Mouse (Mus musculus): ENCODE measurements around the gene Ica1. TPM values are rescaled to one million over a fixed set of nuclear protein-coding genes. Genes with fewer than 3 reads are reported as not detected.
A peak's percentile ranks its signal among the peaks of the same experiment; 100 is the strongest.

The Ica1 gene
- polyA plus RNA-seq, 1 experiment from 2014 or later = 31.8 TPM

- WGBS = 54% methylated on average over 10 of the region's 10 CpGs
- Histone ChIP-seq H3K9me3 (ENCODE audit: low read length) (no peaks in the 10 kb centered on the region), H3K36me3 (ENCODE audit: insufficient read depth, low read length) (no peaks in the 10 kb centered on the region), H3K9ac (replicated peaks; ENCODE audit: low read length) (no peak overlapping the region), H3K4me1 (ENCODE audit: insufficient read depth, low read length) (peaks cover 7% of the 10 kb centered on the region; the same call in 1 of the 2 replicates), H3K27ac (ENCODE audit: low read length) (peak overlapping the region; percentile 39; the same call in 1 of the 2 replicates), H3K4me2 (replicated peaks; ENCODE audit: low read depth, low read length) (no peak overlapping the region), H3K27me3 (ENCODE audit: insufficient read depth, low read length) (no peaks in the 10 kb centered on the region), H3K4me3 (ENCODE audit: low read length) (no peak overlapping the region)
- ATAC-seq (ENCODE audit: low FRiP score, low TSS enrichment) = peak; percentile 63; the same call in 1 of the 2 replicates
Measured at GRCm38 (mm10) chr6:8770341-8770740, 7.9 kb downstream of the Ica1 start.

GRCm38 (mm10) chr6:8769803-8770202, 8.5 kb downstream of the Ica1 start:
- no peak overlapping the region for H3K4me2 ChIP-seq (replicated peaks; ENCODE audit: low read depth, low read length)
- peak overlapping the region; percentile 39; the same call in 1 of the 2 replicates for H3K27ac ChIP-seq (ENCODE audit: low read length)

DNA sequence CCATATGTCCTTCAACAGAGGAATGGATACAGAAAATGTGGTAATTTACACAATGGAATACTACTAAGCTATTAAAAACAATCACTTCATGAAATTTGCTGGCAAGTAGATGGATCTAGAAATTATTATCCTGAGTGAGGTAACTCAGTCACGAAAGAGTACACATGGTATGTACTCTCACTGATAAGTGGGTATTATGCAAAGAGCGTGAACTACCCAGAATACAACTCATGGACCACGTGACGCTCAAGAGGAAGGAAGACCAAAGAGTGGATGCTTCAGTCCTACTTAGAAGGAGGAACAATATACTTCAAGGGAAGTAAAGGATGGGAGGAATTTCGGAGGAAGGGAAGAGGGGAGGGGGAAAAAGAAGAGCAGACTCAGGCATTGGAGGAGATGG, 11.6 kb downstream of the Ica1 start:
- Histone ChIP-seq H3K9me3 (ENCODE audit: low read length) (no peaks in the 10 kb centered on the region), H3K27me3 (ENCODE audit: insufficient read depth, low read length) (no peaks in the 10 kb centered on the region), H3K4me2 (replicated peaks; ENCODE audit: low read depth, low read length) (no peak overlapping the region), H3K4me3 (ENCODE audit: low read length) (no peak overlapping the region), H3K27ac (ENCODE audit: low read length) (no peak overlapping the region), H3K4me1 (ENCODE audit: insufficient read depth, low read length) (peaks cover 7% of the 10 kb centered on the region; the same call in 1 of the 2 replicates), H3K36me3 (ENCODE audit: insufficient read depth, low read length) (no peaks in the 10 kb centered on the region), H3K9ac (replicated peaks; ENCODE audit: low read length) (no peak overlapping the region)
- ATAC-seq (ENCODE audit: low FRiP score, low TSS enrichment) = no peak
- 91% methylated on average over 5 of the region's 5 CpGs for WGBS

More at GRCm38 (mm10) chr6:8769803-8770202, 8.5 kb downstream of the Ica1 start:
- H3K36me3 ChIP-seq (ENCODE audit: insufficient read depth, low read length) = no peaks in the 10 kb centered on the region
- no peaks in the 10 kb centered on the region for H3K9me3 ChIP-seq (ENCODE audit: low read length)
- 56% methylated on average over 6 of the region's 6 CpGs for WGBS
- no peaks in the 10 kb centered on the region for H3K27me3 ChIP-seq (ENCODE audit: insufficient read depth, low read length)
- H3K4me3 ChIP-seq (ENCODE audit: low read length) = no peak overlapping the region
- H3K9ac ChIP-seq (replicated peaks; ENCODE audit: low read length) = no peak overlapping the region
- no peak for ATAC-seq (ENCODE audit: low FRiP score, low TSS enrichment)
- peaks cover 7% of the 10 kb centered on the region; the same call in 1 of the 2 replicates for H3K4me1 ChIP-seq (ENCODE audit: insufficient read depth, low read length)

DNA sequence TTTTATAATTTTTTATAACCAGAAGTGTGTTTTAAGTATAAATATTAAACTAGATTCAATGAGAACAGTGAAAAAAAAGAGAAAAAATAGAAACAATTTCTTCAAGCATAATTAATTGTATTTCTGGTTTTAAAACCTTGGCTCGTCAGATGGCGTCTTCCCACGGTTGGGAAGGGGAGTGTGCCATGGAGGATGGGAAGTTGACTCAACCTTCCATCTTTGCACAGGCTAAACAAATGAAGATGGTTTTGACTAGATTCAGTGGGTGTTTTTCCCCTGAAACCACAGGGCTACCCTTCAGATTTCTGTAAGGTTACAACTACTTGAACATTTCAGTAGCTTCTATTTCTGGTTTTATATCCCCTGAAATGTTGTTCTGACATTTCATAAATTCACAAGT, 12.5 kb downstream of the Ica1 start:
- WGBS = 84% methylated on average over 3 of the region's 3 CpGs
- Histone ChIP-seq H3K9ac (replicated peaks; ENCODE audit: low read length) (no peak overlapping the region), H3K36me3 (ENCODE audit: insufficient read depth, low read length) (no peaks in the 10 kb centered on the region), H3K27ac (ENCODE audit: low read length) (no peak overlapping the region), H3K4me3 (ENCODE audit: low read length) (no peak overlapping the region), H3K4me2 (replicated peaks; ENCODE audit: low read depth, low read length) (no peak overlapping the region), H3K9me3 (ENCODE audit: low read length) (no peaks in the 10 kb centered on the region), H3K27me3 (ENCODE audit: insufficient read depth, low read length) (no peaks in the 10 kb centered on the region), H3K4me1 (ENCODE audit: insufficient read depth, low read length) (no peaks in the 10 kb centered on the region)
- no peak for ATAC-seq (ENCODE audit: low FRiP score, low TSS enrichment)

DNA sequence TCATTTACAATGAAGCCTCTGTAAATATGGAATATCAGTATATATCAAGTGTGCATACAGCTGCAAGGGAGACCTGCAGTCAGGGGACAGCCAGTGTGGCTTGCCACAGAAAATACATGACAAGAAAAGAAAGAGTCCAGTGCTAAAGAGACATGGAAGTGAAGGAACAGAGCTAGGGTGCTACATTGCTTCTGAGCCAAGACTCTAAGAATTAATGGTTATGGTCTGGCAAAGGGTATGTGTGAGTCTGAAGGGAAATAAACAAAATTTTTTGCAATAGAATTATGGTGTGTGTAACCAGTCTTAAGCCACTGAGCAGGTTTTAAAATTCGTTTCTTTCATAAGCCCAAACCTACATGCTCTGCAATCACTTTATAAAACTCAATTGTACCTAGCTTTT, 13.2 kb downstream of the Ica1 start:
- no peaks in the 10 kb centered on the region for H3K9me3 ChIP-seq (ENCODE audit: low read length)
- no peak for ATAC-seq (ENCODE audit: low FRiP score, low TSS enrichment)
- WGBS = 79% methylated on average over 1 of the region's 1 CpGs
- H3K27me3 ChIP-seq (ENCODE audit: insufficient read depth, low read length) = no peaks in the 10 kb centered on the region
- H3K4me1 ChIP-seq (ENCODE audit: insufficient read depth, low read length) = no peaks in the 10 kb centered on the region
- H3K4me2 ChIP-seq (replicated peaks; ENCODE audit: low read depth, low read length) = no peak overlapping the region
- H3K36me3 ChIP-seq (ENCODE audit: insufficient read depth, low read length) = no peaks in the 10 kb centered on the region
- no peak overlapping the region for H3K9ac ChIP-seq (replicated peaks; ENCODE audit: low read length)
- H3K4me3 ChIP-seq (ENCODE audit: low read length) = no peak overlapping the region
- no peak overlapping the region for H3K27ac ChIP-seq (ENCODE audit: low read length)

DNA sequence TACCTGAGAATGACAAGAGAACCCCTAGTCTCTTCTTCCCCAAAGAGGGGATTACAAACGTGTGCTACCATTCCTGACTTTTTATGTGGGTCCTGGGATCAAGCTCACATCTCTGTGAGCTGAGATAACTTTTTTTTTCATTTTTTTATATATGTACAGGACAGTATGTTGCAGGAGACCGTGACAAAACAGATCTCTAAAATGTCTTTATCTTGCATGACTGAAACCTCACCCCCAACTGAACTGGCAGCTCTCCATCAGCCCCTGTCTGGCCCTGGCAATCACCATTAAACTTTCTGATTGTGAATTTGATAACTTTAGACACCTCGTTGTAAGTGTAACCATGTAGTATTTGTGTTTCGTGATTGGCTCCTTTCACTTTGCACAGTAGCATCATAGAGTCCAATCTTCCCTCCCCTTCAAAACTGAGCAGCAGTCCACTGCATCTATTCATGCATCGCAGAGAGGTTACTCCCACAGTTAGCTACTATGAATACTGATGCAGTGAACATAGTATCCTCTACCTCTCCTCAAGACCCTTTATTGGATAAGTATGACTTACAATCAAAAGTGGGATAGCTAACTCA, 17.5 kb downstream of the Ica1 start:
- no peaks in the 10 kb centered on the region for H3K27me3 ChIP-seq (ENCODE audit: insufficient read depth, low read length)
- no peak overlapping the region for H3K9ac ChIP-seq (replicated peaks; ENCODE audit: low read length)
- no peaks in the 10 kb centered on the region for H3K9me3 ChIP-seq (ENCODE audit: low read length)
- WGBS = 81% methylated on average over 5 of the region's 5 CpGs
- no peak overlapping the region for H3K4me2 ChIP-seq (replicated peaks; ENCODE audit: low read depth, low read length)
- no peak overlapping the region for H3K27ac ChIP-seq (ENCODE audit: low read length)
- no peaks in the 10 kb centered on the region for H3K36me3 ChIP-seq (ENCODE audit: insufficient read depth, low read length)
- no peak for ATAC-seq (ENCODE audit: low FRiP score, low TSS enrichment)
- no peak overlapping the region for H3K4me3 ChIP-seq (ENCODE audit: low read length)
- H3K4me1 ChIP-seq (ENCODE audit: insufficient read depth, low read length) = no peaks in the 10 kb centered on the region

DNA sequence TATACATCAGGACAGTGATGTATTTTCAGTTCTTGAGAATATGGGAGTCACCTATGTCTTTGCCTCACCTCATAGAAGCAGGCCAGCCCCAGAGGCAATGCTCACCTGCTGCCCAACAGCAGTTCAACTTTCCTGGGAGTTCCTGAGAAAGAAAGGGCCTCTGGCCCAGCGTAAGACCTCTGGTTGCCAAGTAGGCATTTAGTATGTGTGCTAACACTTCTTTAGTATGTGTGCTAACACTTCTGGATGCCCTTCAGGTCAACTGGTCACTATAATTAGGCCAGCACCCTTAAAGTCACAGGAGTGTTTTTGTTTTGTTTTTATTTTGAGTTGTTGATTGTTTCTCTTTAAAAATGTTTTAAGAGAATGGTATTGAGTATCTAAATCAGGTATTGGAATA, 18.4 kb downstream of the Ica1 start:
- no peaks in the 10 kb centered on the region for H3K9me3 ChIP-seq (ENCODE audit: low read length)
- no peak overlapping the region for H3K9ac ChIP-seq (replicated peaks; ENCODE audit: low read length)

DNA sequence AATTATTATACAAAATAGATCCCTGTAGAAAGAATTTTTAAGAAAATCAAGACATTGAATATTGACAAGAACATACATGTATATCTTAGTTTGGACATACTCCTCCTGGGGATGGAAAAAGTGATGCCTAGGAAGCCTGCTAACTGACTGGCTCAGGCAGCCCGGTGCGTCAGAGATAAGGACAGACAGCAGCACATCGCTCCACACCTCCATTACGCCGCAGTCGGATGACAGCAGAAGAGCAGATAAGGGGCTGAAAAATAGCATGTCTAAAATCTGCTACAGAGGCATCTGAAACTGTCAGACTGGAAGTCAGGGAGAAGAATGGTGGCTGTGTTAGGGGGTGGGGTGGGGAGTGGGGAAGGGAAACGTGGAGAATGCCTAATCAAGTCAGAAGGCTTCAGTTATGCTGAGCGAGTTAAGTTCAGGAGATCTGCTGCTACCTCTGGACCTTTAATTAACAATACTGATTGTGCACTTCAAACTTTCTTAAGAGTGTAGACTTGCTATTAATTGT, 22.5 kb downstream of the Ica1 start:
- WGBS = 82% methylated on average over 8 of the region's 8 CpGs
- Histone ChIP-seq H3K4me2 (replicated peaks; ENCODE audit: low read depth, low read length) (no peak overlapping the region), H3K9ac (replicated peaks; ENCODE audit: low read length) (no peak overlapping the region), H3K4me3 (ENCODE audit: low read length) (no peak overlapping the region), H3K4me1 (ENCODE audit: insufficient read depth, low read length) (no peaks in the 10 kb centered on the region), H3K36me3 (ENCODE audit: insufficient read depth, low read length) (no peaks in the 10 kb centered on the region), H3K27me3 (ENCODE audit: insufficient read depth, low read length) (no peaks in the 10 kb centered on the region), H3K9me3 (ENCODE audit: low read length) (no peaks in the 10 kb centered on the region), H3K27ac (ENCODE audit: low read length) (no peak overlapping the region)
- no peak for ATAC-seq (ENCODE audit: low FRiP score, low TSS enrichment)

More for the DNA sequence above, 18.4 kb downstream of the Ica1 start:
- 86% methylated on average over 1 of the region's 1 CpGs for WGBS
- ATAC-seq (ENCODE audit: low FRiP score, low TSS enrichment) = no peak
- Histone ChIP-seq H3K4me2 (replicated peaks; ENCODE audit: low read depth, low read length) (no peak overlapping the region), H3K27me3 (ENCODE audit: insufficient read depth, low read length) (no peaks in the 10 kb centered on the region), H3K36me3 (ENCODE audit: insufficient read depth, low read length) (no peaks in the 10 kb centered on the region), H3K4me1 (ENCODE audit: insufficient read depth, low read length) (no peaks in the 10 kb centered on the region), H3K4me3 (ENCODE audit: low read length) (no peak overlapping the region), H3K27ac (ENCODE audit: low read length) (no peak overlapping the region)

- Histone ChIP-seq H3K4me3 (ENCODE audit: low read length) (no peak overlapping the region), H3K9ac (replicated peaks; ENCODE audit: low read length) (no peak overlapping the region), H3K4me2 (replicated peaks; ENCODE audit: low read depth, low read length) (no peak overlapping the region), H3K9me3 (ENCODE audit: low read length) (no peaks in the 10 kb centered on the region), H3K36me3 (ENCODE audit: insufficient read depth, low read length) (no peaks in the 10 kb centered on the region), H3K27ac (ENCODE audit: low read length) (no peak overlapping the region), H3K4me1 (ENCODE audit: insufficient read depth, low read length) (no peaks in the 10 kb centered on the region), H3K27me3 (ENCODE audit: insufficient read depth, low read length) (no peaks in the 10 kb centered on the region)
- ATAC-seq (ENCODE audit: low FRiP score, low TSS enrichment) = no peak
- 91% methylated on average over 5 of the region's 5 CpGs for WGBS
Measured at GRCm38 (mm10) chr6:8754486-8754885, 23.8 kb downstream of the Ica1 start.

GRCm38 (mm10) chr6:8753723-8754036, 24.6 kb downstream of the Ica1 start:
- no peak overlapping the region for H3K9ac ChIP-seq (replicated peaks; ENCODE audit: low read length)
- ATAC-seq (ENCODE audit: low FRiP score, low TSS enrichment) = no peak
- H3K4me1 ChIP-seq (ENCODE audit: insufficient read depth, low read length) = no peaks in the 10 kb centered on the region
- H3K9me3 ChIP-seq (ENCODE audit: low read length) = no peaks in the 10 kb centered on the region
- H3K27me3 ChIP-seq (ENCODE audit: insufficient read depth, low read length) = no peaks in the 10 kb centered on the region
- H3K4me3 ChIP-seq (ENCODE audit: low read length) = no peak overlapping the region
- no peak overlapping the region for H3K27ac ChIP-seq (ENCODE audit: low read length)
- 72% methylated on average over 2 of the region's 2 CpGs for WGBS
- H3K36me3 ChIP-seq (ENCODE audit: insufficient read depth, low read length) = no peaks in the 10 kb centered on the region
- H3K4me2 ChIP-seq (replicated peaks; ENCODE audit: low read depth, low read length) = no peak overlapping the region
